Mouse (Mus musculus) MEL (cell line): ENCODE measurements around the gene Camta1.

ENCODE experiments used
- EP300 ChIP-seq, 2 experiments: IDR thresholded peaks; 2 replicates each; pipeline ENCODE4 v1.6.1; 2011; ENCODE audit warnings: improper control_type of control experiment in 2 of 2, low read length in 2 of 2, low read depth in 1 of 2, mild to moderate bottlenecking in 1 of 2
- MAX ChIP-seq: IDR thresholded peaks from 2 replicates; pipeline ENCODE4 v1.6.1; 2011; ENCODE audit warnings: low read length, improper control_type of control experiment

- TF ChIP-seq EP300 (IDR thresholded peaks at IDR 0.05; ENCODE audit: low read depth in 1 of 2, low read length in 2 of 2) (no peak), MAX (no peak)
These were observed 363.0 kb downstream of the Camta1 start for GRCm38 (mm10) chr4:151498481-151499276.
